Mouse (Mus musculus) heart, adult 2 months (tissue): ENCODE measurements at regions not wholly inside any gene's neighbourhood (a gene's known extent, or its start where the extent isn't known, plus 50 kb on each side); places are given as distances from the start of the nearest gene placed in this dataset.

Experiments used
- CTCF ChIP-seq: fragments of 200-600 bp; IDR thresholded peaks from 2 replicates; pipeline ENCODE4 v1.8.1; 2022; ENCODE audit warnings: antibody characterized with exemption, mild to moderate bottlenecking, moderate library complexity
- POLR2A ChIP-seq: fragments of 200-500 bp; IDR thresholded peaks from 2 replicates; pipeline ENCODE4 v1.6.1; 2011; ENCODE audit warnings: mild to moderate bottlenecking, low read depth, low read length, control low read depth; ENCODE audit not compliant: insufficient read depth

DNA sequence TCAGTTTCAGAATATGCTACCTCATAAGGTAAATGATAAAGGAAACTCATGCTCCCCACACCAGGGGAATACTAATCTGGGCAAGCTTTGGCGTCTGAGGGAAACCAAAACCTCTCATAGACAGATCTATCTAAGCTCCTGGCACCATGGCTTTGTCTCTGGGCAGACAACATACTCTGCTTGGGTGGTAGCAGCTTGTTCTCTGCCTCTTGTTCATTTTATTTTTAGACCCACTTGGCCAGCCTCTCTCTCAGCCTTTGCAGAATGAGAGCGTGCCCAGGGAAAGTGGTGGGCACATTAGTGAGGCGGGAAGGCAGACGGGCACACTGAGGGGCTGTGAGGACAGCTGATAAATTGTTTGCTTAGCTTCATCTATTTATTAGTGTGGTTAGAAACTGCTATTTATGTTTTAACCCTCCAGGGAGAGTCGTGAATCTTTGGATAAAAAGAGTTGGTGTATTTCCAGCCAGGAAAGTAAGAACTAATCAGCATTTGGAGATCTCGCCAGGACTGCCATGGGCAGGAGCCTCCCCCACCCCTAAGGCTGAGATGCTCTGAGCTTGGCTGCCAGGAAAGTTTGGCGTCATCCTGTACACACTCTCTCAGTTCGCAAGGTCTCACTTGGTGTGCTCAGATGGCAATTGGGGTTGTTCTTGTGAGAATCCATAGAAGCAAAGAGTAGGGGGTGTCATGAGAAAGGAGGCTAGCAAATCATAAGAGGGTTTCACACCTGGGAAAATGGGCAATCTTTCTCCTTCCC is 150.2 kb upstream of the Mamld1 start:
- TF ChIP-seq CTCF (no peak), POLR2A (no peak)
